ENCODE assay signal across 8 mouse cellular contexts in genomic region chr11:98836128-98836527, GRCm38 (mm10). TPM values are rescaled to one million over a fixed set of nuclear protein-coding genes. Genes with fewer than 3 reads are reported as not detected.
DNase-seq lines count a peak whose midpoint lies in the region; ATAC-seq lines count a peak whose summit lies in the region.

No protein-coding gene starts in this region.

- peak; percentile 17 for ATAC-seq in kidney, embryonic 14.5 days (ENCODE audit: low FRiP score, low TSS enrichment)
- peak; percentile 19 for ATAC-seq in activated CD4-positive, CD25-positive, alpha-beta regulatory T cell, adult 4 months

- H3K9me3 ChIP-seq in kidney, embryonic 14.5 days (ENCODE audit: control insufficient read depth, low read length), result no peaks in the 10 kb centered on the region
- H3K9me3 ChIP-seq in hindbrain, embryonic 10.5 days, result no peaks in the 10 kb centered on the region
- no peaks in the 10 kb centered on the region for H3K9me3 ChIP-seq in midbrain, embryonic 10.5 days (replicated peaks)

- H3K27ac ChIP-seq in kidney, embryonic 14.5 days (ENCODE audit: low read depth, low read length), result no peak overlapping the region
- H3K27ac ChIP-seq in hindbrain, embryonic 10.5 days, result no peak overlapping the region
- H3K27ac ChIP-seq in midbrain, embryonic 10.5 days (replicated peaks), result no peak overlapping the region

- peak overlapping the region; percentile 69 for H3K4me3 ChIP-seq in kidney, embryonic 14.5 days (ENCODE audit: low read length)
- H3K4me3 ChIP-seq in hindbrain, embryonic 10.5 days, result peak overlapping the region; percentile 74
- H3K4me3 ChIP-seq in midbrain, embryonic 10.5 days, result peak overlapping the region; percentile 75

- peaks cover 32% of the 10 kb centered on the region for H3K36me3 ChIP-seq in kidney, embryonic 14.5 days (ENCODE audit: control insufficient read depth, insufficient read depth, low read length)
- H3K36me3 ChIP-seq in hindbrain, embryonic 10.5 days, result peaks cover 41% of the 10 kb centered on the region
- peaks cover 40% of the 10 kb centered on the region for H3K36me3 ChIP-seq in midbrain, embryonic 10.5 days

- WGBS in kidney, embryonic 14.5 days, result 29% methylated on average over 7 of the region's 7 CpGs
- 28% methylated on average over 7 of the region's 7 CpGs for WGBS in hindbrain, embryonic 10.5 days
- 27% methylated on average over 7 of the region's 7 CpGs for WGBS in midbrain, embryonic 10.5 days

- no peaks in the 10 kb centered on the region for H3K27me3 ChIP-seq in kidney, embryonic 14.5 days (ENCODE audit: control insufficient read depth, insufficient read depth, low read length)
- peaks cover 50% of the 10 kb centered on the region for H3K27me3 ChIP-seq in hindbrain, embryonic 10.5 days (ENCODE audit: insufficient read depth, poor library complexity, severe bottlenecking)
- H3K27me3 ChIP-seq in midbrain, embryonic 10.5 days (ENCODE audit: low read depth, poor library complexity, severe bottlenecking), result peaks cover 46% of the 10 kb centered on the region

- DNase-seq in kidney, adult 9 months, result no peak
- no peak for DNase-seq in hindbrain, embryonic 10.5 days (ENCODE audit: low spot score)
- no peak for DNase-seq in midbrain, embryonic 10.5 days (ENCODE audit: low spot score)
- DNase-seq in ovary, postnatal 10 days (ENCODE audit: low spot score), result no peak
- DNase-seq in thymus, postnatal 14 days, result no peak
- DNase-seq in spleen, adult 12 weeks (ENCODE audit: low spot score), result no peak

- peak overlapping the region; percentile 100 for H3K4me2 ChIP-seq in kidney, embryonic 14.5 days (replicated peaks; ENCODE audit: low read depth, low read length)

- no peak overlapping the region for H3K9ac ChIP-seq in kidney, embryonic 14.5 days (ENCODE audit: low read depth, low read length)

- peaks cover 20% of the 10 kb centered on the region for H3K4me1 ChIP-seq in kidney, embryonic 14.5 days (ENCODE audit: control insufficient read depth, insufficient read depth, low read length)
- H3K4me1 ChIP-seq in hindbrain, embryonic 10.5 days (replicated peaks), result peaks cover 44% of the 10 kb centered on the region
- peaks cover 54% of the 10 kb centered on the region for H3K4me1 ChIP-seq in midbrain, embryonic 10.5 days

RNA-seq across cellular contexts. Expression of gene Rapgefl1, which starts 0.5 kb away (rescaled TPM):
- 1.6 and 2.4 TPM in 2 replicates for polyA plus RNA-seq in kidney, embryonic 14.5 days (2014; fragmentation: Nextera tagmentation; extraction: Ambion mirVana)
- polyA plus RNA-seq in activated CD4-positive, CD25-positive, alpha-beta regulatory T cell, adult 4 months (2017; shearing (Covaris generic)), result under 1 TPM in 1 of 2 experiments, not detected in 1; 0.15 TPM
- 1.1 and 2.2 TPM in 2 replicates for polyA plus RNA-seq in hindbrain, embryonic 10.5 days (2016; fragmentation: Nextera tagmentation; extraction: Ambion mirVana)
- polyA plus RNA-seq in midbrain, embryonic 10.5 days (2016; fragmentation: Nextera tagmentation; extraction: Ambion mirVana), result 1.3 TPM in 2 replicates

RNA-seq across cellular contexts. Expression of gene Wipf2, which starts 27.3 kb away (rescaled TPM):
- 6.5 and 6.7 TPM in 2 replicates for polyA plus RNA-seq in kidney, embryonic 14.5 days (2014; fragmentation: Nextera tagmentation; extraction: Ambion mirVana)
- 10 to 100 TPM; 10.9 to 12.3 TPM for polyA plus RNA-seq in activated CD4-positive, CD25-positive, alpha-beta regulatory T cell, adult 4 months (2017; shearing (Covaris generic))
- polyA plus RNA-seq in hindbrain, embryonic 10.5 days (2016; fragmentation: Nextera tagmentation; extraction: Ambion mirVana), result 4.6 and 4.7 TPM in 2 replicates
- polyA plus RNA-seq in midbrain, embryonic 10.5 days (2016; fragmentation: Nextera tagmentation; extraction: Ambion mirVana), result 3.7 and 3.9 TPM in 2 replicates

RNA-seq across cellular contexts. Expression of gene Casc3, which starts 31.4 kb away (rescaled TPM):
- 28.1 and 43.1 TPM in 2 replicates for polyA plus RNA-seq in kidney, embryonic 14.5 days (2014; fragmentation: Nextera tagmentation; extraction: Ambion mirVana)
- 10 to 100 TPM; 10.6 to 11.2 TPM for polyA plus RNA-seq in activated CD4-positive, CD25-positive, alpha-beta regulatory T cell, adult 4 months (2017; shearing (Covaris generic))
- 49.5 and 55.9 TPM in 2 replicates for polyA plus RNA-seq in hindbrain, embryonic 10.5 days (2016; fragmentation: Nextera tagmentation; extraction: Ambion mirVana)
- polyA plus RNA-seq in midbrain, embryonic 10.5 days (2016; fragmentation: Nextera tagmentation; extraction: Ambion mirVana), result 49.0 and 55.7 TPM in 2 replicates

RNA-seq across cellular contexts. Expression of gene Msl1, which starts 40.8 kb away (rescaled TPM):
- 21.6 and 33.7 TPM in 2 replicates for polyA plus RNA-seq in kidney, embryonic 14.5 days (2014; fragmentation: Nextera tagmentation; extraction: Ambion mirVana)
- 10 to 100 TPM; 19.9 to 22.0 TPM for polyA plus RNA-seq in activated CD4-positive, CD25-positive, alpha-beta regulatory T cell, adult 4 months (2017; shearing (Covaris generic))
- polyA plus RNA-seq in hindbrain, embryonic 10.5 days (2016; fragmentation: Nextera tagmentation; extraction: Ambion mirVana), result 24.4 and 25.2 TPM in 2 replicates
- 22.9 and 24.3 TPM in 2 replicates for polyA plus RNA-seq in midbrain, embryonic 10.5 days (2016; fragmentation: Nextera tagmentation; extraction: Ambion mirVana)
